Mouse (Mus musculus): ENCODE data around the gene Snx21. TPM values are rescaled to one million over a fixed set of nuclear protein-coding genes. Genes with fewer than 3 reads are reported as not detected.

Snx21 gene
- polyA plus RNA-seq, 1 experiment from 2014 or later, result 19.1 TPM

GRCm38 (mm10) chr2:164815821-164816220, 30.2 kb downstream of the Snx21 start:
- Histone ChIP-seq H3K4me3 (ENCODE audit: low read depth, low read length) (no peak overlapping the region), H3K27me3 (ENCODE audit: insufficient read depth, low read length) (no peaks in the 10 kb centered on the region), H3K36me3 (ENCODE audit: insufficient read depth) (no peaks in the 10 kb centered on the region), H3K4me2 (no peak overlapping the region), H3K9ac (no peak overlapping the region), H3K4me1 (ENCODE audit: insufficient read depth) (peaks cover 6% of the 10 kb centered on the region; the same call in 1 of the 2 replicates), H3K27ac (ENCODE audit: low read depth) (no peak overlapping the region), H3K9me3 (ENCODE audit: low read depth, low read length) (no peaks in the 10 kb centered on the region)
- 87% methylated on average over 8 of the region's 8 CpGs for WGBS
- no peak for ATAC-seq (ENCODE audit: insufficient read depth)
- no peak for TF ChIP-seq CTCF (IDR thresholded peaks at IDR 0.05; ENCODE audit: low read depth)
- no peak for DNase-seq

- Histone ChIP-seq H3K4me2 (no peak overlapping the region), H3K27ac (ENCODE audit: low read depth) (peak overlapping the region; percentile 21; the same call in 1 of the 2 replicates), H3K4me3 (ENCODE audit: low read depth, low read length) (no peak overlapping the region), H3K36me3 (ENCODE audit: insufficient read depth) (no peaks in the 10 kb centered on the region), H3K4me1 (ENCODE audit: insufficient read depth) (peaks cover 6% of the 10 kb centered on the region; the same call in 1 of the 2 replicates), H3K27me3 (ENCODE audit: insufficient read depth, low read length) (no peaks in the 10 kb centered on the region), H3K9me3 (ENCODE audit: low read depth, low read length) (no peaks in the 10 kb centered on the region), H3K9ac (no peak overlapping the region)
- no peak for TF ChIP-seq CTCF (IDR thresholded peaks at IDR 0.05; ENCODE audit: low read depth)
- ATAC-seq (ENCODE audit: insufficient read depth), result no peak
- no peak for DNase-seq
- 62% methylated on average over 6 of the region's 6 CpGs for WGBS
Observed at GRCm38 (mm10) chr2:164817206-164817605, 31.6 kb downstream of the Snx21 start.

- Histone ChIP-seq H3K27ac (ENCODE audit: low read depth) (peak overlapping the region; percentile 21; the same call in 1 of the 2 replicates), H3K9me3 (ENCODE audit: low read depth, low read length) (no peaks in the 10 kb centered on the region), H3K4me1 (ENCODE audit: insufficient read depth) (peaks cover 6% of the 10 kb centered on the region; the same call in 1 of the 2 replicates), H3K9ac (no peak overlapping the region), H3K4me3 (ENCODE audit: low read depth, low read length) (no peak overlapping the region), H3K27me3 (ENCODE audit: insufficient read depth, low read length) (no peaks in the 10 kb centered on the region), H3K36me3 (ENCODE audit: insufficient read depth) (no peaks in the 10 kb centered on the region), H3K4me2 (no peak overlapping the region)
- peak; percentile 52 for DNase-seq
- 38% methylated on average over 5 of the region's 5 CpGs for WGBS
- TF ChIP-seq CTCF (IDR thresholded peaks at IDR 0.05; ENCODE audit: low read depth), result no peak
- peak; percentile 42 for ATAC-seq (ENCODE audit: insufficient read depth)
Observed at GRCm38 (mm10) chr2:164817703-164818102, 32.1 kb downstream of the Snx21 start.

GRCm38 (mm10) chr2:164821060-164821459, 35.4 kb downstream of the Snx21 start:
- no peak overlapping the region for H3K27ac ChIP-seq (ENCODE audit: low read depth)
- H3K9me3 ChIP-seq (ENCODE audit: low read depth, low read length), result no peaks in the 10 kb centered on the region
- H3K9ac ChIP-seq, result no peak overlapping the region
- no peak overlapping the region for H3K4me3 ChIP-seq (ENCODE audit: low read depth, low read length)
- no peak overlapping the region for H3K4me2 ChIP-seq
- DNase-seq (no peak), ATAC-seq (ENCODE audit: insufficient read depth) (no peak)
- H3K36me3 ChIP-seq (ENCODE audit: insufficient read depth), result peaks cover 16% of the 10 kb centered on the region
- no peak for TF ChIP-seq CTCF (IDR thresholded peaks at IDR 0.05; ENCODE audit: low read depth)
- 80% methylated on average over 6 of the region's 6 CpGs for WGBS
- peaks cover 6% of the 10 kb centered on the region; the same call in 1 of the 2 replicates for H3K4me1 ChIP-seq (ENCODE audit: insufficient read depth)
- H3K27me3 ChIP-seq (ENCODE audit: insufficient read depth, low read length), result no peaks in the 10 kb centered on the region

GRCm38 (mm10) chr2:164822636-164823165, 37.1 kb downstream of the Snx21 start, which contains the start of gene Zswim1:
Gene Zswim1 (plus strand): TSS chr2:164822686.
- H3K4me3 ChIP-seq (ENCODE audit: low read depth, low read length), result peak within 1 kb of the TSS; percentile 80
- peak; percentile 100 for ATAC-seq (ENCODE audit: insufficient read depth)
- H3K9me3 ChIP-seq (ENCODE audit: low read depth, low read length), result no peaks in the 10 kb centered on the region
- TF ChIP-seq CTCF (IDR thresholded peaks at IDR 0.05; ENCODE audit: low read depth), result no peak
- peak within 1 kb of the TSS; percentile 72 for H3K4me2 ChIP-seq
- peak within 1 kb of the TSS; percentile 63 for H3K9ac ChIP-seq
- peak within 1 kb of the TSS; percentile 87 for H3K27ac ChIP-seq (ENCODE audit: low read depth)
- no peaks in the 10 kb centered on the region for H3K27me3 ChIP-seq (ENCODE audit: insufficient read depth, low read length)
- peaks cover 33% of the 10 kb centered on the region for H3K36me3 ChIP-seq (ENCODE audit: insufficient read depth)
- DNase-seq, result peak; percentile 99
- peaks cover 5% of the 10 kb centered on the region; the same call in 1 of the 2 replicates for H3K4me1 ChIP-seq (ENCODE audit: insufficient read depth)
- WGBS, result 1% methylated on average over 32 of the region's 32 CpGs

GRCm38 (mm10) chr2:164823181-164823585, 37.6 kb downstream of the Snx21 start:
- Histone ChIP-seq H3K4me3 (ENCODE audit: low read depth, low read length) (peak overlapping the region; percentile 80), H3K27me3 (ENCODE audit: insufficient read depth, low read length) (no peaks in the 10 kb centered on the region), H3K9ac (peak overlapping the region; percentile 63), H3K9me3 (ENCODE audit: low read depth, low read length) (no peaks in the 10 kb centered on the region), H3K4me1 (ENCODE audit: insufficient read depth) (peaks cover under 1% of the 10 kb centered on the region; the same call in 1 of the 2 replicates), H3K27ac (ENCODE audit: low read depth) (peak overlapping the region; percentile 87), H3K36me3 (ENCODE audit: insufficient read depth) (peaks cover 38% of the 10 kb centered on the region), H3K4me2 (peak overlapping the region; percentile 72)
- DNase-seq (peak; percentile 76), ATAC-seq (ENCODE audit: insufficient read depth) (peak; percentile 77)
- WGBS, result 2% methylated on average over 10 of the region's 10 CpGs
- peak; percentile 45 for TF ChIP-seq CTCF (IDR thresholded peaks at IDR 0.05; ENCODE audit: low read depth)

- TF ChIP-seq CTCF (IDR thresholded peaks at IDR 0.05; ENCODE audit: low read depth), result no peak
- Histone ChIP-seq H3K27ac (ENCODE audit: low read depth) (no peak overlapping the region), H3K4me2 (peak overlapping the region; percentile 72), H3K36me3 (ENCODE audit: insufficient read depth) (peaks cover 46% of the 10 kb centered on the region), H3K9ac (no peak overlapping the region), H3K27me3 (ENCODE audit: insufficient read depth, low read length) (no peaks in the 10 kb centered on the region), H3K9me3 (ENCODE audit: low read depth, low read length) (no peaks in the 10 kb centered on the region), H3K4me3 (ENCODE audit: low read depth, low read length) (peak overlapping the region; percentile 80; the same call in 1 of the 2 replicates), H3K4me1 (ENCODE audit: insufficient read depth) (no peaks in the 10 kb centered on the region)
- no peak for ATAC-seq (ENCODE audit: insufficient read depth)
- no peak for DNase-seq
- WGBS, result 92% methylated on average over 4 of the region's 4 CpGs
Observed at GRCm38 (mm10) chr2:164823969-164824368, 38.3 kb downstream of the Snx21 start.

Measured in lung, embryonic 14.5 days (tissue).